Mouse (Mus musculus) left cerebral cortex, adult 2 months (tissue): ENCODE measurements around the gene Arl2bp. TPM values are rescaled to one million over a fixed set of nuclear protein-coding genes. Genes with fewer than 3 reads are reported as not detected.
A peak's percentile ranks its signal among the peaks of the same experiment; 100 is the strongest.

Experiments used
- DNase-seq, 2 experiments: peaks; one replicate each; pipeline ENCODE4 v3.0.0; 2021 to 2022; ENCODE audit warnings: low spot score in 2 of 2, mixed read lengths in 1 of 2; ENCODE audit errors: extremely low spot score in 1 of 2
- H3K27ac ChIP-seq: fragments of 200-600 bp; 2 replicates; pipeline ENCODE4 v1.8.1; 2022
- H3K4me3 ChIP-seq: fragments of 200-600 bp; 2 replicates; pipeline ENCODE4 v1.8.1; 2022
- CTCF ChIP-seq: fragments of 200-600 bp; IDR thresholded peaks from 2 replicates; pipeline ENCODE4 v1.8.1; 2022; ENCODE audit warnings: antibody characterized with exemption, mild to moderate bottlenecking, moderate library complexity
- intact Hi-C: fragments of 180-260 bp; cut with DNase I; formaldehyde crosslinking; loops from one replicate; pipeline ENCODE4 v1.15.1; 2025
- long read RNA-seq, 2 experiments: library from polyadenylated mRNA; stranded (forward); transcript quantifications; one replicate each; pipeline ENCODE4 v2.0.0; 2021; ENCODE audit warnings: borderline mapping rate in 2 of 2
- total RNA-seq, 2 experiments: library from RNA; stranded (reverse); gene quantifications; 2 replicates each; pipeline ENCODE4 v1.2.3; 2021

The Arl2bp gene
- total RNA-seq, result 100 to 1,000 TPM; 147 TPM
- long read RNA-seq, experiment 1, transcript Arl2bp-201 (6 exons, 2,063 nt), result major isoform, 7 of 23 reads
- long read RNA-seq, experiment 1, partial matches to known transcripts, result 0 of 23 reads
- long read RNA-seq, experiment 1, other reads (novel, unspliced or antisense), result 11 of 23 reads
- long read RNA-seq, experiment 2, partial matches to known transcripts, result 0 of 13 reads
- long read RNA-seq, experiment 2, other reads (novel, unspliced or antisense), result 5 of 13 reads

DNA sequence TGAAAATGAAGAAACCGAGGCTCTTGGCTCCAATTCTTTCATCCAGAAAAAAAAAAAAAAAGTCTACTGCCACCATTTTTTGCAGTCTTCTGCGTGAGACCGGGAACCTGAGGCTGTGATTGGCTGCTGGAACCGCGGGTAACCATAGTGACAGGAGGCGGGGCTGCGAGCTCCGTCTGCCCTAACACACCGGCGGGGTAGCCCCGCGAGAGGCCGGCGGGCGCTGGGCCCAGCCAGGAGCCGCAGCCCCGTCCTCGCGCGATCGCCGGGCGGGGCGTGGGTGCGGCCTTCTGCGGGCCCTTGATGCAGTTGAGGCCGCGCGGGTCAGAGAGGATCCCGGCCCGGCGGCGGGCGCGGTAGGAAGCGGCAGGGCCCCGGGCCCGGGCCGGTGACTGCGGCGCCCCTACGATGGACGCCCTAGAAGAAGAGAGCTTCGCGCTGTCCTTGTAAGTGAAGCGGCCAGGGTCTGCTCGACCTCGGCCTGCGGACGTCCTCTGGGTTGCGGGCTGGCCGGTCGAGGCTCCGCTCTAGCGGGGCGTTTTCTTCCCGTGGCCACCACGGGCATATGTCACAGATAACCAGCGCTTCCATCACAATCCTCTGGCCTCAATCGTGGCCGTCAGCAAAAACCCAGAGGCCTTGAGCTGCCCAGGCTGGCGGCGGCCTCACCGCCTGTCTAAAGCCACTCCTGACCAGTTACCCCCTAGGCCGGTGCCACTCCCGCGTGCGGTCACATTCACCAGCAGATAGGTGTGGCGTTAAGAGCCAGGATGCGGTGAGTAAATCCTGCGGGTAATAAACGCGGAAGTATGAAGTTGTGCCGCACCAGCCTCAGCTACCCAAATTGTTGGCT is at the start of gene Arl2bp:
Gene Arl2bp, plus strand, starts transcription at position 145 of the 853 bp plus-strand sequence.
- intact Hi-C loops, result loop anchor here (1.0 kb wide), 1 partner anchor 37 kb away; no protein-coding TSS in a partner anchor
- peak within 1 kb of the TSS; percentile 98 for H3K4me3 ChIP-seq
- TF ChIP-seq CTCF, result no peak
- peak within 1 kb of the TSS; percentile 98 for H3K27ac ChIP-seq
- peak; percentile 91 to 94 for DNase-seq

- TF ChIP-seq CTCF, result no peak
- no peak overlapping the region for H3K4me3 ChIP-seq
- DNase-seq, result no peak
- H3K27ac ChIP-seq, result no peak overlapping the region
- intact Hi-C loops, result no loop called here
These were observed 41.5 kb upstream of the Arl2bp start for GRCm38 (mm10) chr8:94624885-94625284.

GRCm38 (mm10) chr8:94633564-94634194 is 32.7 kb upstream of the Arl2bp start:
- DNase-seq, result no peak
- TF ChIP-seq CTCF, result no peak
- intact Hi-C loops, result no loop called here
- H3K27ac ChIP-seq, result no peak overlapping the region
- H3K4me3 ChIP-seq, result no peak overlapping the region

DNA sequence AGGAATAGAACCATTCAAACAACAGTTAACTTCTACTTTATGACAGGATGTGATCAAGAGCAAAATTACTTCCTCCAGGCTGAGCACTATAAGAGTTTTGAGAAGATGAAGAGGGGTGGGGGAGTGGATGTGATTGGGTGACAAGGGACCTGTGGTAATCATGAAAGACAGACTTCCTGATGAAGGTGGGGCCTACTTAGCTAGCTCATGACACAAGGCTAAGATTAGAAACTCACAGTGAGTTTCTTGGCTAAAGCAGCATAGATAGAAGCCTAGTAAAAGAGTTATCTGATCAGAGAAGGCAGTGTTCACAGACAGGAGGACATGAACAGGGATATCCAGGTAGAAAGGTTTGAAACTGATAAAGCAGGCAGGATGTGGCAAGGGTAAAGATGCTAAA is 32.2 kb upstream of the Arl2bp start:
- Histone ChIP-seq H3K27ac (no peak overlapping the region), H3K4me3 (no peak overlapping the region)
- intact Hi-C loops, result no loop called here
- DNase-seq, result no peak
- TF ChIP-seq CTCF, result no peak

GRCm38 (mm10) chr8:94641183-94641582 is 25.2 kb upstream of the Arl2bp start:
- intact Hi-C loops, result no loop called here

DNA sequence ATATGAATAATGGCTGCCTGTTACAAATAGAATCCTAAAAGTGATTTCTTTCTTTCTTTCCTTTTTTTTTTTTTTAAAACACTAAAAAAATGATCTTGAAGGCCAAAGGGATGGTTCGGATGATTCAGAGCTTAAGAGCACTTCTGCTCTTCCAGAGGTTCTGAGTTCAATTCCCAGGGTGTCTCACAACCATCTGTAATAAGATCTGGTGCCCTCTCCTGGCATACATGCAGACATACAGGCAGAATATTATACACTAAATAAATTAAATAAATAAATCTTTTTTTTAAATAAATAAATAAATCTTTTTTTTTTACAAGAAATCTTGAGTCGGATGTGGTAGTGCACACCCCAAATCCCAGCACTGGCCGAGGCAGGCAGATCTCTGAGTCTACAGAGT is 24.5 kb upstream of the Arl2bp start:
- Histone ChIP-seq H3K27ac (no peak overlapping the region), H3K4me3 (no peak overlapping the region)
- intact Hi-C loops, result no loop called here
- no peak for DNase-seq
- peak; percentile 20 for TF ChIP-seq CTCF

More at GRCm38 (mm10) chr8:94641183-94641582, 25.2 kb upstream of the Arl2bp start:
- no peak overlapping the region for H3K4me3 ChIP-seq
- TF ChIP-seq CTCF, result no peak
- H3K27ac ChIP-seq, result no peak overlapping the region
- DNase-seq, result no peak

DNA sequence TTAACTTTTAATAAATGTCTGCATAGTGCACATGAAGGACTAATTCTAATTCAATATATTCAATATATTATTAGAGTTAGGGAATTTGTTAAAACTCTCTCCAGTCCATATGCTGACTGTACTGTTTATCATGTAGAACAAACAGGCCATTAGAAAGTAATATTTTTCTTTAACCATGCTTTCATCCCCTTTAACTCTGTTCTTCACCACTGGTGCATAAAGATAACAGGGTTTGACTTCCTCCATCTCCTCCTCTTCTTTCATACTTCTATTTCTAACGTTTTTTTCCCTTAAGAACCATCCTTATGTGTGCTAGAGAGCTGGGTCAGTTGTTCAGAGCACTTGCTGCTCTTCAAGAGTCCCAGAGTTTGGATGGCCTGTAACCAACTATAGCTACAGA is 21.2 kb upstream of the Arl2bp start:
- no peak for TF ChIP-seq CTCF
- H3K27ac ChIP-seq, result no peak overlapping the region
- no peak for DNase-seq
- no peak overlapping the region for H3K4me3 ChIP-seq
- intact Hi-C loops, result no loop called here

GRCm38 (mm10) chr8:94646165-94646564 is 20.2 kb upstream of the Arl2bp start:
- no peak overlapping the region for H3K27ac ChIP-seq
- TF ChIP-seq CTCF, result no peak
- DNase-seq, result no peak
- no peak overlapping the region for H3K4me3 ChIP-seq
- intact Hi-C loops, result no loop called here

DNA sequence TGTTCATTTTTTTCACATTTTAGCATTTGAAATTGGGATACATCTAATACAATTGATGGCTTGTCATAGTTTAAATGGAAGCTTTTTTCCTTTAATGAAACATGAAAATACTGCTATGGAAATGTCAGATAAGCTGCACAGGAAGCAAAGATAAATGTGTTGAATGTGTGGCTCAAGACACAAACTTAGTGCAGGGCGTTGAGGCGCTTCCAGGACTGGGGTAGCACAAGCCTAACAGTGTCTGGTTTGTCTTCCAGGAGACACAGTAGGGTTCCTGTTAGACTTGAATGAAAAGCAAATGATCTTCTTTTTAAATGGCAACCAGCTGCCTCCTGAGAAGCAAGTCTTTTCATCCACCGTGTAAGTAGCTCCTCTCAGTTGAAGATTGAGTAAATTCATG is 16.9 kb upstream of the Arl2bp start:
- intact Hi-C loops, result no loop called here
- Histone ChIP-seq H3K27ac (no peak overlapping the region), H3K4me3 (no peak overlapping the region)
- DNase-seq, result no peak
- TF ChIP-seq CTCF, result no peak

GRCm38 (mm10) chr8:94652951-94653350 is 13.4 kb upstream of the Arl2bp start:
- no peak for TF ChIP-seq CTCF
- DNase-seq, result no peak
- intact Hi-C loops, result no loop called here
- no peak overlapping the region for H3K4me3 ChIP-seq
- no peak overlapping the region for H3K27ac ChIP-seq

- Histone ChIP-seq H3K27ac (no peak overlapping the region), H3K4me3 (no peak overlapping the region)
- DNase-seq, result no peak
- intact Hi-C loops, result no loop called here
- TF ChIP-seq CTCF, result no peak
These were observed 11.4 kb upstream of the Arl2bp start for GRCm38 (mm10) chr8:94654994-94655393.

- intact Hi-C loops, result no loop called here
- DNase-seq, result no peak
- H3K27ac ChIP-seq, result no peak overlapping the region
- H3K4me3 ChIP-seq, result no peak overlapping the region
- TF ChIP-seq CTCF, result peak; percentile 30
These were observed 8.4 kb upstream of the Arl2bp start for GRCm38 (mm10) chr8:94658031-94658430.
